Mouse (Mus musculus): Measurements from ENCODE around the gene Arl4c.

DNA sequence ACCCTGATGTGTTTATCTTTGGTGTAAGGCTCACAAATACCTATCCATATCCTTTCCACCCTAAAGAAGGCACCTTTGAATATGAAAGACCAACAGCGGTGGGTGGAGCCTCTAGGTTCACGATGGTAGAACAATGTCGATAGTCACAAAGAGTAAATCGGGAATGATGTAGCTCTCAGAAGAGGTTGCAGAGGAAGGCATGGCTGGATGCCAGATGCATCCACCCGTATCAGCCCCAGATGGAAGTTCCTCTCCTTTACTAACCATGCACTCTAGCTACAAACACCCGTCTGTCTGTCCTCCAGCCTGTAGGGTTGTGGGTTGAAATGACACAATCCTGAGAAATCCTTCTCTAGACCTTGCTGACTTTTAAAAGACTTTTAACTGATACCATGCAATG lies 10.0 kb upstream of the Arl4c start:
- no peak for TF ChIP-seq POLR2A (IDR thresholded peaks at IDR 0.05; ENCODE audit: borderline replicate concordance, extremely low read depth, insufficient read depth, insufficient read length, poor library complexity, severe bottlenecking)
- no peak for TF ChIP-seq CTCF (IDR thresholded peaks at IDR 0.05; ENCODE audit: borderline replicate concordance, extremely low read depth, insufficient read depth, insufficient read length)

Measured in brain, embryonic 14.5 days (tissue).